In genomic region chrX:37022690-37023089, GRCm38 (mm10) we compare ENCODE assay signal across 10 mouse cellular contexts. TPM values are rescaled to one million over a fixed set of nuclear protein-coding genes. Genes with fewer than 3 reads are reported as not detected.
DNase-seq lines count a peak whose midpoint lies in the region; ATAC-seq and TF ChIP-seq lines count a peak whose summit lies in the region.
"Had no signal": no experiment of that assay in that cellular context is flagged by ENCODE, and none has a peak within 500 bp of the region (broad histone marks: within the 10 kb centered on the region; RNA-seq: fewer than 3 reads in every experiment).

No protein-coding gene starts in this region.

- no peak overlapping the region for H3K9ac ChIP-seq in liver, embryonic 14.5 days (replicated peaks)
- H3K9ac ChIP-seq: heart, embryonic 15.5 days had no signal

- no peaks in the 10 kb centered on the region for H3K27me3 ChIP-seq in liver, embryonic 14.5 days (ENCODE audit: control insufficient read depth, insufficient read depth, low read length)
- H3K27me3 ChIP-seq: heart, embryonic 15.5 days had no signal

- H3K36me3 ChIP-seq in liver, embryonic 14.5 days (replicated peaks; ENCODE audit: control insufficient read depth, insufficient read depth, low read depth) = no peaks in the 10 kb centered on the region
- H3K36me3 ChIP-seq: heart, embryonic 15.5 days had no signal

- H3K4me1 ChIP-seq in liver, embryonic 14.5 days (replicated peaks; ENCODE audit: control insufficient read depth in 2 of 2, insufficient read depth in 2 of 2, low read length in 1 of 2) = no peaks in the 10 kb centered on the region
- H3K4me1 ChIP-seq: heart, embryonic 15.5 days had no signal

- 9% methylated on average over 3 of the region's 3 CpGs for WGBS in liver, embryonic 14.5 days (ENCODE audit: insufficient replicate concordance)

- no peak for TF ChIP-seq EP300 in liver, embryonic 14.5 days (IDR thresholded peaks at IDR 0.05; ENCODE audit: low read depth)

- no peak overlapping the region for H3K4me3 ChIP-seq in liver, embryonic 14.5 days (ENCODE audit: insufficient read depth in 1 of 2, low read depth in 2 of 2, low read length in 2 of 2)
- H3K4me3 ChIP-seq: heart, embryonic 15.5 days had no signal

- H3K27ac ChIP-seq in liver, embryonic 14.5 days = no peak overlapping the region
- H3K27ac ChIP-seq: heart, embryonic 15.5 days had no signal

- peak; percentile 66 for DNase-seq in 416B (ENCODE audit: low read depth)
- peak; percentile 57 to 72 for DNase-seq in CD8-positive naive resting alpha-beta T cell, adult 2 months (ENCODE audit: low read depth in 2 of 2, low spot score in 2 of 2)
- DNase-seq in brain, adult 2 months (ENCODE audit: low read depth, low spot score) = peak; percentile 72
- peak; percentile 53 to 67 for DNase-seq in kidney, postnatal 25 days
- peak in 1 of 3 experiments; percentile 10 for DNase-seq in liver, embryonic 14.5 days (ENCODE audit: low read depth in 3 of 3, low spot score in 3 of 3)
- DNase-seq in right cerebral cortex, postnatal 25 days = peak; percentile 42
- peak; percentile 15 to 29 for DNase-seq in urinary bladder, postnatal 36 days (ENCODE audit: low spot score in 2 of 2)

- peak; percentile 64; the same call in 1 of the 2 replicates for ATAC-seq in erythroblast, adult 5-6 weeks (replicated peaks; ENCODE audit: low FRiP score, poor library complexity, severe bottlenecking)
- no peak for ATAC-seq in liver, embryonic 14.5 days (ENCODE audit: insufficient read depth)

- TF ChIP-seq CTCF in liver, embryonic 14.5 days (IDR thresholded peaks at IDR 0.05; ENCODE audit: low read depth) = peak; percentile 80

- H3K4me2 ChIP-seq in liver, embryonic 14.5 days (ENCODE audit: low read depth) = no peak overlapping the region
- H3K4me2 ChIP-seq: heart, embryonic 15.5 days had no signal

- H3K9me3 ChIP-seq in liver, embryonic 14.5 days (ENCODE audit: control insufficient read depth, low read length) = no peaks in the 10 kb centered on the region
- H3K9me3 ChIP-seq: heart, embryonic 15.5 days had no signal

RNA-seq across cellular contexts. Expression of gene Sowahd, which starts 26.0 kb away (rescaled TPM):
- total RNA-seq in erythroblast, adult 5-6 weeks (2015; ENCODE audit: low replicate concordance) = not detected in 2 replicates
- not detected in 2 replicates for total RNA-seq in erythroblast, adult 5-6 weeks (2017; ENCODE audit: low replicate concordance)
- polyA plus RNA-seq in liver, embryonic 14.5 days (2012; rRNA removed) = 0.02 TPM in 1 of 2 replicates, not detected in the other
- polyA plus RNA-seq in liver, embryonic 14.5 days (2014; fragmentation: Nextera tagmentation; extraction: Ambion mirVana) = 0.11 TPM in 1 of 2 replicates, not detected in the other
- polyA plus RNA-seq: stomach, embryonic 16.5 days had no signal

RNA-seq across cellular contexts. Expression of gene Sept6, which starts 31.1 kb away (rescaled TPM):
- total RNA-seq in erythroblast, adult 5-6 weeks (2015; ENCODE audit: low replicate concordance) = 8.6 and 12.5 TPM in 2 replicates
- 4.5 and 7.1 TPM in 2 replicates for total RNA-seq in erythroblast, adult 5-6 weeks (2017; ENCODE audit: low replicate concordance)
- polyA plus RNA-seq in liver, embryonic 14.5 days (2012; rRNA removed) = 2.1 and 3.0 TPM in 2 replicates
- 3.0 and 3.1 TPM in 2 replicates for polyA plus RNA-seq in liver, embryonic 14.5 days (2014; fragmentation: Nextera tagmentation; extraction: Ambion mirVana)
